Mouse (Mus musculus): ENCODE data around the gene Fhad1. TPM values are rescaled to one million over a fixed set of nuclear protein-coding genes. Genes with fewer than 3 reads are reported as not detected.
"Not testable (repeated sequence)": the region's sequence is repeated elsewhere in the genome, so short reads cannot be mapped to it uniquely, and the experiment has no call there.

Fhad1 gene
- polyA plus RNA-seq, 1 experiment from 2014 or later: 5.9 TPM

DNA sequence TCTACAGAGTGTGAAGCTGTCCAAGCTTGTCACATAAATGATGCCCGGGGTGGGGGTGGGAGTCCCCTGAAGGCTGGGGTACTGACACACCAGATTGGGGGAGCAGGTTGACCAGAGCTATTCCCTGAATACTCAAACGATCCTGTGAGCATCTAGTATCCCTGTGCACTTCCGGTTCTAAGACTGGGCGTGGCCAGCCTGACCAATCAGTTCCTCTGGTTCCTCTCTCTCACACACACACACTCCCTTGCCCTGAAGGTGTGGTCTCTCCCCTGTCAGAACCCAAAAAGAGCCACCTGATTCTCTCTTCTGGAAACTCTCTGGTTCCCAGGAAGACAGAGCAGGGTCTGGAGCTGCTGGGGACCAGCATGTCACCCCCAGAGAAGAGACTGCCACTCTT is 38.4 kb upstream of the Fhad1 start:
- H3K36me3 ChIP-seq: no peaks in the 10 kb centered on the region
- H3K9me3 ChIP-seq: no peaks in the 10 kb centered on the region
- no peak overlapping the region for H3K27ac ChIP-seq
- H3K4me3 ChIP-seq: no peak overlapping the region
- no peak overlapping the region for H3K9ac ChIP-seq
- H3K4me1 ChIP-seq (replicated peaks): 0 out of 2 replicates have a peak, but pooled peaks cover 3% of the 10 kb centered on the region
- WGBS: 59% methylated on average over 4 of the region's 4 CpGs
- ATAC-seq (ENCODE audit: low FRiP score): no peak
- H3K27me3 ChIP-seq: no peaks in the 10 kb centered on the region
- no peak overlapping the region for H3K4me2 ChIP-seq

DNA sequence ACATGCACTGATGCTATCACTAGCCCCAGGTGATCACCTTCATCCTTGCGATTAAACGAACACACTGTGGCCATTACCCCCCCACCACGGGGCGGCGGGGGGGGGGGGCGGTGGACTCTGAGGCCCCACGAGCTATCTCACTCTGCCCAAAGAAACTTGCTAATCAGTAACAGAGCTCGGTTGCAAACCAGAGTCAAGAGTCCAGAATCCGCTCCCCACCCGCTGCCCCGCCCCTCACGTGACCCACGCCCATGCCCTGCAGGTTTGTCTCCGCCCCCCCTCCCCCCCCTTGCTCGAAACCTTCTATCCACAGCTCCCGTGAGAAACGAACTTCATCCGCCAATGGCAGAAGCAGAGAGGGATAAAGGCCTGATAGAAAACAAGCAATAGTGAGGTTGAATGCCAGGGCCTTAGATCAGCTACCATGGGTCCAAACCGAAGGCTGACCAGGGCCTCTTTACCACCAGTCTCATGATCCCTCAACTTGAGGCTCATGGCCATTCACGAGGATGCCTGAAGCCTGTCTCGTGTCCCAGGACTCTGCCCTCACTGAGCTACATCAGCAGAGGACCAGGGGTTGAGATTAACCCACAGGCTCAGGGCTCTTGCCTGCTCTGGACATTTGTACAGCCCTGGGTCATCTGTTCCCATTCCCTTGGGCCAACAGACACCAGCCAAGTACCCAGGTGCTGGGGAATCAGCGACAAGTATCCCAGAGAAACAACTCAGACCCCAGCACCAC is 37.7 kb upstream of the Fhad1 start:
- WGBS: 56% methylated on average over 22 of the region's 22 CpGs
- no peak for ATAC-seq (ENCODE audit: low FRiP score)

DNA sequence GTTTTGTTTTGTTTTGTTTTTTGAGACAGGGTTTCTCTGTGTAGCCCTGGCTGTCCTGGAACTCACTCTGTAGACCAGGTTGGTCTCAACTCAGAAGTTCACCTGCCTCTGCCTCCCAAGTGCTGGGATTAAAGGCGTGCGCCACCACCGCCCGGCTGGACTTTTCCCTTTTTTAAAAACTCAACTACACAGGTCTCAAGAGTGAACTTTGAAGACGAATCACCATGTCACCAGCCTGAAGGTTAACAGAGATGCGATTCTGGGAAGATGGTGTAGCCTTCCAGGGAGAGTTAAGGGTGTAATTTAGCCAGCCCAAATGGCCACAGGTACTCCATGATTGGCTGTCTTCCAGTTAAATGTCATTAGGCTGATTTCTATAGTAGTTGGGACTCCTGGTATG is 37.0 kb upstream of the Fhad1 start:
- H3K36me3 ChIP-seq; H3K4me3 ChIP-seq; H3K27me3 ChIP-seq; H3K9me3 ChIP-seq; H3K4me2 ChIP-seq; H3K27ac ChIP-seq; H3K9ac ChIP-seq; ATAC-seq (ENCODE audit: low FRiP score); H3K4me1 ChIP-seq (replicated peaks): not testable (repeated sequence)
- WGBS: 92% methylated on average over 6 of the region's 6 CpGs

More for the DNA sequence above, 37.7 kb upstream of the Fhad1 start:
- Histone ChIP-seq H3K27ac (no peak overlapping the region), H3K36me3 (no peaks in the 10 kb centered on the region), H3K9me3 (no peaks in the 10 kb centered on the region), H3K4me3 (no peak overlapping the region), H3K4me2 (no peak overlapping the region), H3K4me1 (replicated peaks) (0 out of 2 replicates have a peak, but pooled peaks cover 3% of the 10 kb centered on the region), H3K9ac (no peak overlapping the region), H3K27me3 (no peaks in the 10 kb centered on the region)

DNA sequence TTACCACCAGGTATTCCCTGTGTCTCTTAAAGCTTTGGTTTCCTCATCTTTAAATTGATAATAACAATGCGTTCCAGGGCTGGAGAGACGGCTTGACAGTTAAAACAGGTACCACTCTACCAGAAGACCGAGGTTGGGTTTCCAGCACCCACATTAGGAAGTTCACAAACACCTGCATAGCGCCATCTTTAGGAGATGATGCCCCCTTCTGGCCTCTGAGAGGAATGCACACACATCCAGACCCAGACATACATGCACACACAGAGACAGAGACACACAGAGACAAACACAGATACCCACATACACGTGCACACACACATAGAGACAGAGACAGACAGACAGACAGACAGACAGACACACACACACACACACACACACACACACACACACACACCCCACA is 35.1 kb upstream of the Fhad1 start:
- Histone ChIP-seq H3K4me3 (no peak overlapping the region), H3K4me1 (replicated peaks) (0 out of 2 replicates have a peak, but pooled peaks cover 3% of the 10 kb centered on the region), H3K36me3 (no peaks in the 10 kb centered on the region), H3K9me3 (no peaks in the 10 kb centered on the region), H3K9ac (no peak overlapping the region), H3K27ac (no peak overlapping the region), H3K27me3 (0 out of 2 replicates have a peak, but pooled peaks cover 3% of the 10 kb centered on the region), H3K4me2 (no peak overlapping the region)
- 96% methylated on average over 5 of the region's 5 CpGs for WGBS
- ATAC-seq (ENCODE audit: low FRiP score): no peak

DNA sequence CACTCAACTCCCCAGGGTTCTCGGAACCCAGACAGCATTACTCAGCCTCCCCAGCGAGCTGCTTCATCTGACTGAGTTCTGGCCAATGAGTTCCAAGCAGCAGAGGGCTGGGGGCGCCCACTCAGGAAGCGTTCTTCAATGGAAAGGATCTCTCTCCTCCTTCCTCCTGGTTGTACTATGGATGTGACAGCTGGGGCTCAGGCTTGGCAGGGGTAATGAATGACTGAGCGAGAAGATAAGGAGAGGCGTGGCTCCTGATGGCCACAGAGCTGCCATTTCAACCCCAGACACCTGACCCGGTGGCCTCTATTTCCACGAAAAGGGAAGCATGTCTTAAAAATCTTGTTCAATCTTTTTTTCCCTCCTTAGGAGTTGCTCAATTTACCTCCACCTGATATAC is 33.5 kb upstream of the Fhad1 start:
- Histone ChIP-seq H3K27ac (no peak overlapping the region), H3K4me1 (replicated peaks) (no peaks in the 10 kb centered on the region), H3K36me3 (no peaks in the 10 kb centered on the region), H3K27me3 (0 out of 2 replicates have a peak, but pooled peaks cover 3% of the 10 kb centered on the region), H3K4me2 (no peak overlapping the region), H3K9ac (no peak overlapping the region), H3K4me3 (no peak overlapping the region), H3K9me3 (no peaks in the 10 kb centered on the region)
- ATAC-seq (ENCODE audit: low FRiP score): no peak
- WGBS: 74% methylated on average over 8 of the region's 8 CpGs

DNA sequence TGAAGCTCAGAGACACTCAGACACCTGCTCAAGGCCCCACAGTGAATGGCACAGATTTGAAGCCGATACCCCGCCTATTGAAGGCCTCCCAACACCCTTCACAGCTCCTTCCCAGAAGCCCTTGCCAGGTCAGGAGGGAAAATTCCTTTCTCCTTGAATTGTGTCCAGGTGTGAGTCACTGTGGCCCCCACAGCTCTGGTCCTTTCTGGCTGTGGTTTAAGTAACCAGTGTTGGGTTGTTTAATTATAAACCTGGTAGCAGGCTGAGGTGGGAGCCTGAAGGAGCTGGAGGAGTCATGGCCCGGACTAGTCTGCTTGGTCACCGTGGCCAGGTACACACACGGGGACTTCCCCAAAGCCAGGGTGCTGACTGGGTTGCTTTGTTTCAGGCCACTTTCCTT is 32.1 kb upstream of the Fhad1 start:
- Histone ChIP-seq H3K27me3 (0 out of 2 replicates have a peak, but pooled peaks cover 3% of the 10 kb centered on the region), H3K4me3 (no peak overlapping the region), H3K36me3 (no peaks in the 10 kb centered on the region), H3K9ac (no peak overlapping the region), H3K4me1 (replicated peaks) (0 out of 2 replicates have a peak, but pooled peaks cover 3% of the 10 kb centered on the region), H3K27ac (no peak overlapping the region), H3K4me2 (no peak overlapping the region), H3K9me3 (no peaks in the 10 kb centered on the region)
- ATAC-seq (ENCODE audit: low FRiP score): no peak
- 90% methylated on average over 5 of the region's 5 CpGs for WGBS

DNA sequence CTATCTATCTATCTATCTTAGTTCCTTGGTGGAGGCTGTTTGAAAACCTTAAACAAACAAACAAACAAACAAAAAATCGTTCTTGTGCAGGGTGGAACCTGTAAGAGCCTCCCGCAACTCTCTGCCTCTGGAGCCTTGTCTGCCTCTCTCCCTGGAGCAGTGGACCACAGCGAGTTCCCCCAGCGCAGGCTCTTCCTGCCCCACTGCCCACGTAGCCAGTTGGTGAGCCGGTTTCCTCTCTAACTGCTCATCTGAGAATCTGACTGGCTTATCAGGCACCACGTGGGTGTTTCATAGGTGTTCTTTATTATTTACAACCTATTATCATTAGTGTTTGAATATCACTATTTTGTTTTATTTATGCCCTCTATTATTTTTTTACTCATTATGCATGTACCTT is 31.6 kb upstream of the Fhad1 start:
- Histone ChIP-seq H3K27me3 (0 out of 2 replicates have a peak, but pooled peaks cover 3% of the 10 kb centered on the region), H3K4me1 (replicated peaks) (0 out of 2 replicates have a peak, but pooled peaks cover 4% of the 10 kb centered on the region), H3K27ac (no peak overlapping the region), H3K9ac (no peak overlapping the region), H3K4me2 (no peak overlapping the region), H3K4me3 (no peak overlapping the region), H3K36me3 (no peaks in the 10 kb centered on the region), H3K9me3 (no peaks in the 10 kb centered on the region)
- no peak for ATAC-seq (ENCODE audit: low FRiP score)
- WGBS: 90% methylated on average over 7 of the region's 7 CpGs

DNA sequence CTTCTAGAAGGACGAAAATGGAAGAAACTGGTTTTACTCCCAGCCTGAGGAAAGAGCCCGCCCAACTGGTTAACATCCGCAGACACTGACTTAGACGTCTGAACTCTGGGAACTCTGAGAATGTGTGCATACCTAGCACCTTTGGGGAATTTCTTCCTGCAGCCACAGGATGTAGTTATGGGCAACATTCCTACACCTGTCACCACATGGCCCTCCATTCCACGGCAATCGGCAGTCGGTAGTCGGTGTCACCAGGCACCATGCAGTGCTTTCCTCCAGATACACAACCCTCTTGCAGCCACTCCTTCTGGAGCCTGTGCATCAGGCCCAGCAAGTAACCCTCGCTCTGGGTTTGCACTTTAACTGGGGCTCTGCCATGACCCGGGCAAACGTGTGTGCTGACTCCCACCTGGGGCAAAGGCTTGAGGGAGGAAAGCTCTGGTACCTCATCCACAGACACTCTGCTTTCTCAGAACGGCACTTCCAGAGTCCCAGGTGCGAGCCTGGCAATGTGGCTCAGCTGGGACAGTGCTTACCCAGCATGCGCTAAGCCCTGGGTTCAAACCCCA is 30.8 kb upstream of the Fhad1 start:
- 83% methylated on average over 14 of the region's 14 CpGs for WGBS
- no peaks in the 10 kb centered on the region for H3K36me3 ChIP-seq
- ATAC-seq (ENCODE audit: low FRiP score): no peak
- H3K4me3 ChIP-seq: no peak overlapping the region
- 0 out of 2 replicates have a peak, but pooled peaks cover 4% of the 10 kb centered on the region for H3K4me1 ChIP-seq (replicated peaks)
- no peak overlapping the region for H3K4me2 ChIP-seq
- no peaks in the 10 kb centered on the region for H3K9me3 ChIP-seq
- no peak overlapping the region for H3K9ac ChIP-seq
- 0 out of 2 replicates have a peak, but pooled peaks cover 3% of the 10 kb centered on the region for H3K27me3 ChIP-seq
- no peak overlapping the region for H3K27ac ChIP-seq

DNA sequence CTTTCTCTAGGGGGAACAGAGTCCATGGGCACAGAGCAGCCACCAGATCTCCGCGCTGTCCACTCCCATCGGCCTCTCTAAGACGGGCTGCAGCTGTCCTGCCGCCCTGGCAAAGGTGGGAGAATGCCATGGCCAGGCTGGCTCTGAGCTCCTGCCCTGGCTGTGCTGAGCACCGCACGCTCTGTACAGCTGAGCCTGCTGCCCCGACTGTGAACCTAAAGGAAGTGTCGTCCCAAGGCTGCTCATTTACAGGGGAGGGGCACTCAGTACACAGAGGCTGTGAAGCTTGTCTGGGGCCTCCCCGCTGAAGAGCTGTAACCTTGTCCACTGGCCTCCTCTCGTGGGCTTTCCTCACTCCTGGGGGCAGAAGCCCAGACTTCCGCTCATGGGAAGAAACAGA is 29.6 kb upstream of the Fhad1 start:
- Histone ChIP-seq H3K4me3 (no peak overlapping the region), H3K36me3 (no peaks in the 10 kb centered on the region), H3K4me2 (no peak overlapping the region), H3K27me3 (0 out of 2 replicates have a peak, but pooled peaks cover 3% of the 10 kb centered on the region), H3K4me1 (replicated peaks) (0 out of 2 replicates have a peak, but pooled peaks cover 4% of the 10 kb centered on the region), H3K9ac (no peak overlapping the region), H3K27ac (no peak overlapping the region), H3K9me3 (no peaks in the 10 kb centered on the region)
- ATAC-seq (ENCODE audit: low FRiP score): no peak
- 73% methylated on average over 12 of the region's 12 CpGs for WGBS

DNA sequence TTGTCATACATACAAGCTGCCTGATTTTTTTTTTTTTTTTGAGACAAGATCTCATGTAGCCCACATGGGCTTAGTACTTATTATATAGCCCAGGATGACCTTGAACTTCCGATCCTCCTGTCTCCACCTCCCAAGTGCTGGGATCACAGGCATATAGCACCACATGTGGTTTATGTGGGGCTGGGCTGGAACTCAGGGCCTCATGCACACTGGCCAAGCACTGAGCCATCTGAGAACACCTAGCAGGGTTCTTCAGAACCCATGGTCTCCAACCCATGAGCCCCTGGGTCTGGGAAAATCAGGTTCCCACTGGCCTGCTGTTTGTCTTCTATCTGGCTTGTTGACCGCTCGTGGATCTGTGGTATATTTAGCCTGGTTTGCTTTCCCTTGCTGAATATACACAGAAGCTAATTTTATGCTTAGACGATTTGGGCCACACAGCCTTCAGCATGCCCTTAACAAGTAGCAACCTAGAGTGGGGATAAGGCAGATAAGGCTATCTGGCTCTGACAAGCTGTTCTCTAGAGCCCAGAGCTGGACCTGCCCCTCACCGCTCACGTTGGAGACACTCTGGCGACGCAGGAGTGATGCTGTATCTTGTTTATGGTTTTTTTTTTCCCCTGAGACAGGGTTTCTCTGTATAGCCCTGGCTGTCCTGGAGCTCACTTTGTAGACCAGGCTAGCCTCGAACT is 24.9 kb upstream of the Fhad1 start:
- Histone ChIP-seq H3K4me3 (no peak overlapping the region), H3K36me3 (no peaks in the 10 kb centered on the region), H3K9ac (no peak overlapping the region), H3K9me3 (no peaks in the 10 kb centered on the region), H3K27ac (no peak overlapping the region), H3K4me2 (no peak overlapping the region), H3K4me1 (replicated peaks) (0 out of 2 replicates have a peak, but pooled peaks cover 4% of the 10 kb centered on the region), H3K27me3 (no peaks in the 10 kb centered on the region)
- 90% methylated on average over 9 of the region's 9 CpGs for WGBS
- ATAC-seq (ENCODE audit: low FRiP score): no peak

DNA sequence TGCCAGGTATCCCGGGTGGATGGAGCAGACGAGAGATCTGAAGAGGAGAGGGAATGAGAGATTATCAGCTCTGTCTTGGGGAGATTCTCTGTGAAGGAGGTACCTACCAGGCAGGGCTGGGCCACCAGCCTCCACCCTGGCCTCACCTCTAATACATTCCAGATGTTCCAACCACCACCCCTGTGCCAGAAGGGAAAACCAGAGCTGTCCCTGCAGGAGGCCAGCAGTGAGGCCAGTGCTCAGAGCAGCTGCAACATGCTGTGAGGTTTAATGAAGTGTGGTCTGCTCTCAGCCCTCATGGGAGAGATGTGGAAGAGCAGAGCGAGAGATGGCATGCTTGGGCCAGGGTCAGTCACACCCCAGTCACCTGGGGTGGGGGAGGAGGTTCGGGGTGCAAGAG is 23.0 kb upstream of the Fhad1 start:
- Histone ChIP-seq H3K4me3 (no peak overlapping the region), H3K9me3 (no peaks in the 10 kb centered on the region), H3K4me2 (no peak overlapping the region), H3K36me3 (no peaks in the 10 kb centered on the region), H3K4me1 (replicated peaks) (0 out of 2 replicates have a peak, but pooled peaks cover 4% of the 10 kb centered on the region), H3K27ac (no peak overlapping the region), H3K27me3 (no peaks in the 10 kb centered on the region), H3K9ac (no peak overlapping the region)
- 64% methylated on average over 4 of the region's 4 CpGs for WGBS
- no peak for ATAC-seq (ENCODE audit: low FRiP score)

DNA sequence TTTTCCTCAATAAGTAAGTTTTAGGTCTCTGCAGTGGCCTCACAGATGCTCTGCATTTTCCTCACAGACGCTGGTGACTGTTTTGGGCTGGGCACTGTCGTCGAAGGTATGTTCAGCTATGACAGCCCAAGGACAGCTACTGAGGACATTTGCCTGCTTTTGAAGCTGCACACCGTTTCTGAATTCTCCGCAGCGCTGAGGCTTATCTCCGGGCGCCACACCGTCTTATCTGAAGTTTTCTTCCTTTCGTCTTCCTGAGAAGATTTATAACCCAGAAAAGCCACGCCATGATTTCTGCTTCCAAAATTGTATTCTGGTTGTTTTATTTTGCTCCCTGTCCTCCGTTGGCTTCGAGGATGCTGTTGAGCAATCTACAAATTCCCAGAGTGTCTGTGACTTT is 13.7 kb upstream of the Fhad1 start:
- Histone ChIP-seq H3K9ac (no peak overlapping the region), H3K4me2 (no peak overlapping the region), H3K4me1 (replicated peaks) (no peaks in the 10 kb centered on the region), H3K9me3 (peaks cover 8% of the 10 kb centered on the region; the same call in 1 of the 2 replicates), H3K4me3 (no peak overlapping the region), H3K36me3 (no peaks in the 10 kb centered on the region), H3K27ac (no peak overlapping the region), H3K27me3 (no peaks in the 10 kb centered on the region)
- no peak for ATAC-seq (ENCODE audit: low FRiP score)
- WGBS: 87% methylated on average over 13 of the region's 13 CpGs
